Mouse (Mus musculus) c-Kit-positive CD71-negative TER-119-negative erythroid progenitor cells, embryonic 14.5 days (primary cell): ENCODE results near the gene Il18.

Experiments
- DNase-seq: peaks from one replicate; pipeline ENCODE4 v3.0.0-alpha.2; 2013; ENCODE audit warnings: low read depth

Il18 gene

GRCm38 (mm10) chr9:50553547-50553946 is 1.1 kb upstream of the Il18 start:
- DNase-seq, result no peak

DNA sequence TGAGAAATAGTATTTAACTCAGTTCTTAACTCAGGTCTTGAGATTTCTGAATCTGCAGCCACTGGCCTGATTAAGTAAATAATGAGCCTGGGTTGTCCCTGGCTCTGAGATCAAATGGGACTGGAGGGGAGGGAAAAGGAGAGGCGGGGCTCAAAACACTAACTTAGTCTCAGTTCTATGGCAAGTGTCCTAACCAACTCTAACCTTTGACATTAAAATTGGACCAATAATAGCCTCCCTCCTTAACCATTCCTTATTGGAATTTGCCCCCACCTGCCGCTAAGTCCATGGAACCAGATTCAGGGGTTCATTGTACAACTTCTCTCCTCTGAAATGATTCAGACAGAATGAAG is 443 bp downstream of the Il18 start, which contains the start of gene Bco2:
TSS of gene Bco2 (minus strand) at position 88 of the 353 bp plus-strand sequence.
- no peak for DNase-seq

- no peak for DNase-seq
Observed at GRCm38 (mm10) chr9:50561145-50561917, 6.7 kb downstream of the Il18 start, which contains the start of gene Tex12. TSS of gene Tex12 (minus strand) at chr9:50561325.

DNA sequence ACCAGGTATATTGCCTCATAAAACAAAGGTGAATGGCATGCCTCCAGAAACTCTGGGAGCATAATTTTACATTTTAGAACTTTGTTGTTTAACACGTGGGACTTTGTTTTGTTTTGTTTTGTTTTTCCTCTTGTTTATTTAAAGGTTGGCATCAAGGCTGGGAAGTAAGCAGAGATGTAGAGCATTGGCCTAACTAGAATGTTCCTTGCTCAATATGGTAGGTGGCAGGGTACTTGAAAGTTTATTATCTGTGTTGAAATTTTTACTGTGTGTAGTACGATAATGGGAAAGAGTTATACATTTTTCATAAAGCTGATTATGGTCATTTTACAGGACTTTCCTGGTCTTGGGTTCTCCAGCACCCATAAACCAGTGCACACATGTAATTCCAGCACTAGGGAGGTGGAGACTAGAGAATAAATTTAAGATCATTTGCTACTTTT is 7.3 kb downstream of the Il18 start:
- DNase-seq, result no peak

GRCm38 (mm10) chr9:50565173-50565572 is 10.5 kb downstream of the Il18 start:
- no peak for DNase-seq

GRCm38 (mm10) chr9:50565940-50566339 is 11.3 kb downstream of the Il18 start:
- DNase-seq, result no peak

GRCm38 (mm10) chr9:50567372-50567771 is 12.7 kb downstream of the Il18 start:
- DNase-seq, result no peak

- no peak for DNase-seq
Observed at GRCm38 (mm10) chr9:50567881-50568280, 13.3 kb downstream of the Il18 start.

DNA sequence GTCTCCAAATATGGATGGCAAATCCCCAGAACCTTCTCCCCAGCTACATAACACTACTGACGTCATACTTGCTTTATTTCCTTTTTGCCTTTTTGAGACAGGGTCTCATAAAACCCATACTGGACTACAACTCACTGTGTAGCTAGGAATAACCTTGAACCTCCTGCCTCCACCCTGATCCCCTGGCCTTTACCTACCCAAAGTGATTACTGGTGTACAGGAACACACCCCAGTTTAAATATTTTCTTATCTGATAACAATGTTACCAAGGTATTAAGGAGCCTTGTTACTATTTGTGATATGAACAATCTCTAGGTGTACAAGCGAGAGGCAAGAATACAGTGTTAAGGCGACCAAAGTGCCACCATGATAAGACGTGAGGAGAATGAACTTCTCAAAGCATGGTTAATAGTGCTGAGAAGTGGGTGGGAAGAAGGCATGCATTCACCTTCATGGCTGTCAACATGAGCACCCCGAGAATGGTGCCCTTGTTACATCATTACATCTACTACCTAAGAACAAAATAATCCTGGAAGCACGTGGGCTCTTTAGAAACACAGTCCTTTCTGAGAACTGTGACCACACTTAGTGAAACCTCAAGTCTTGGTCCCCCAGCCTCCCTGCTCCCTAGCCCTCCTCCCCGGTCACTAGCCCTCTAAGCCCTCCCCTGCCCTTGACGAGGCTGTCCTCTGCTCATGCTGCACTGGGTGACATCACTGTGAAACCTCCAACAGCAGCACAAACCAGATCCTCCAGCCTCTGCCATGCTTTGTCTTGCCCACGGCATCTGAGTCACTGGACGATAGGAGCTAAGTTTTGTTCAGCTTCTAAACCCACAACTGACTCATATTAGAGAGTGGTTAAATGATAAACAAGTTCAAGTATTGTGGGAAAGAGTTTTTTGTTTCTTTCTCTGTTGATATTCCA is 15.2 kb downstream of the Il18 start:
- no peak for DNase-seq

DNA sequence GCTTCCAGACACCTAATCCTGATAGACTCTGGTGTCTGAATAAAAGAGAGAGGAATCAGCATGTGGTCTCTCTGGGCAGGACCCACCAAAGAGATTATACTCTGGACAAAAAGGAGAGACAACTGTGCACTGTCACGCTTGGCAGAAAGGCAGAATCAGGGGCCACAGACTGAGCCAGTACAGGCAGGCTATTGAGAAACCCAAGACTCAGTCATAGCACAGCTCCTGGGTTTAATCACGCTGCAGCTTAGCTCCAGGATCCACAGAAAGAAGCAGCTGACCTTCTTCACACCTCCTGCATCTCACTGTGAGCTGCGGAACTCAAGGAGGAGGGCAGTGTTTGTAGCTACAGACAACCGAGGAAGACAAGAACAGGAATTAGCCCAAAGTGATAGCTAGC is 25.7 kb downstream of the Il18 start:
- no peak for DNase-seq

- DNase-seq, result no peak
Observed at GRCm38 (mm10) chr9:50585145-50585818, 30.7 kb downstream of the Il18 start.

- no peak for DNase-seq
Observed at GRCm38 (mm10) chr9:50586955-50587354, 32.3 kb downstream of the Il18 start.

DNA sequence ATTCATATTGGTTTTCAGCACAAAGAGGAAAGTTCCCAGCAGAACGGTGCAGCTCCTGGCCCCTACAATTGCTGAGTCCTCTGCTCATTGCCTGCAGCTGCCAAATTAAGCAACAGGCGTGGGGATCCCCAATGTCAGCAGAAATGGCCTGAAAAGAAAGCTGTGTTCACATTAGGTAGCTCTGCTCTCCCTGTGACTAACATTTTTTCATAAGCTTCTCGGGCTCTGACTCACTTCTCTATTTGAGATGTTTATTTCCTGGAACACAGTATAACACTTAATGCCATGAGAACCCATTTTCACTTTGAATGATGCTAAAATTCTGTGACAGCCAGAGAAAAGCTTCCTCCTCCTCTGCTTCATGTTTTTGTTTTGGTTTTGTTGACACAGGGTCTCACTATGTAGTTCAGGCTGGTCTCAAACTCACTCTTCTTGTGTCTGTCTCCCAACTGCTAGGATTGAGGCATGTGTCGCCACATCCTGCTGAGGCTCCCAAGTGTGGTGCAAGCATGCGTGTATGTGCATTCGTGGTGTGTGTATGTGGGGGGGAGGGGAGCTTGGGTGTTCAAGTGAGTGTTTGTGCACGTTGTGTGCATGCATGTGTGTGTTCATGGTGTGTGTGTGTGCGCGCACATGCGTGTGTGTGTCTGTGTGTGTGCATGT is 36.4 kb downstream of the Il18 start:
- DNase-seq, result no peak

DNA sequence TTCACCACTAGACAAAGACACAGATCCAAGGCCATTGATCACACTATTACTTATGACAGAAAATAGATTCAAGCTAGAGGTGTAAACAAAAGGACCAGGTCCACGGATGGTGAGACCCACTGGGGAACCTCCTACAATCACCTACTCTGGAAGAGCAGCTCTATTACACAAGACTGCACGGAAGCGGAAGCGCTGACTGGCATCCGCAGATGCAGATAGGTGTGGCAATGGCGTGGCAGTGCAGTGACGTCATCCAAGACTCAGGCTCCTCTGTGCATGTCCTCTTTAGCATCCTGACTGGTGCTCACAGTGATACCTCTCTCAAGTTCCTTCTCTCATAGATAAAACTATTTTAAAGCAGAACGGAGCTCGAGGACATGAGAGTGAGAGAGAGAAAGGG is 38.3 kb downstream of the Il18 start:
- DNase-seq, result no peak

GRCm38 (mm10) chr9:50593544-50593943 is 38.9 kb downstream of the Il18 start:
- no peak for DNase-seq

DNA sequence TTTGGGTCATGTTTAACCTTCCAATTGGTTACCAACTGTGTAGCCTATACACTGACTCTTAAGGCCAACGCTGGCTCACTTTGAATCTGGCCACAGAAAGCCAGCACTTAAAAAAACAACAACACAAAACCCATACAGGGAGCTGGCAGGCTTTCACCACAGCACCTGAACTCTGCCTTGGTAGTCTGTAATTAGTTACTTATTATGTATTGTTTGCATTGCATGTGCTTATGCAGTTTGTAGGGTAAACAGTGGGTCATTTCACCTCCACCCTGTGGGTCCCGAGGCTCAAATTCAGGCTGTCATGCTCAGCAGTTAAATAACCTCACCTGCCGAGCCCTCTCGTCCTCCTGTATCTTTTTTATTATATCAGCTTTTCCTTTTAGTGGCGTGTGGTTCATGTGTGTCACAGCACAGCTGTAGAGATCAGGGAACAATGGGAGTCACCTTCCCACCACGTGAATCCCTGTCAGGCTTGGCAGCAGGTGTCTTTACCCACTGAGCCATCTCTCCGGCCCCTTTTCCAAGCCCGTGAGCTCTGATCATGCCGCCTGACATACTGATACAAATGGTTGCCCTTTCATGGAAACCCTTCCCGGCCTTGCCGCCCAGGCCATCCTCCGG is 40.3 kb downstream of the Il18 start:
- DNase-seq, result no peak

GRCm38 (mm10) chr9:50596973-50597372 is 42.3 kb downstream of the Il18 start:
- no peak for DNase-seq

DNA sequence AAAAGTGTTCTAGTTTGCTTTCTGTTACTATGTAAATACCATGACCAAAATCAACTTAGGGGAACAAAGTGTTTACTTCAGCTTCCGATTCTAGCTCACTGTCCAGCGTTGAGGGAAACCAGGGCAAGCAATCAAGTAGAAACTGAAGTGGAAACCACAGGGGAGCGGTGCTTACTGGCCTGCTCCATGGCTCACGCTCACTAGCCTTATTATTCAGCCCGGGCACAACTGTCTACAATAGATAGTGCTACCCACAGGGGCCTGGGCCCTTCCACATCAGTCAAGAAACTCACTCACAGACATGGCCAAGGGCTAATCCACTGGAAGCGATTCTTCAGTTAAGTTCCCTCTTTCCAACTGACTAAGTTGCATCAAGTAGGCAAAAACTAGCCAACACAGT is 46.9 kb downstream of the Il18 start:
- no peak for DNase-seq

- no peak for DNase-seq
Observed at GRCm38 (mm10) chr9:50602055-50602845, 47.6 kb downstream of the Il18 start.

GRCm38 (mm10) chr9:50603189-50603997 is 48.8 kb downstream of the Il18 start, which contains the start of the genes Sdhd and Timm8b:
TSS of gene Sdhd (minus strand) at chr9:50603812.
TSS of gene Timm8b (plus strand) at chr9:50603910.
- peak; percentile 91 for DNase-seq
